Mouse (Mus musculus) liver, embryonic 13.5 days (tissue): Measurements from ENCODE around the gene Ncbp3. TPM values are rescaled to one million over a fixed set of nuclear protein-coding genes. Genes with fewer than 3 reads are reported as not detected.
A peak's percentile ranks its signal among the peaks of the same experiment; 100 is the strongest.

Experiments used
- ATAC-seq: fragments of 200-750 bp; cut with Nextera tagmentation; 2 replicates; pipeline ENCODE4 v1.8.0; 2017; ENCODE audit warnings: low read depth, mild to moderate bottlenecking, moderate number of reproducible peaks, moderate library complexity
- DNase-seq: peaks from one replicate; pipeline ENCODE4 v3.0.0; 2022
- H3K27ac ChIP-seq: fragments of 300-500 bp; sonication (generic); 2 replicates; pipeline ENCODE4 v1.5.1; 2015; ENCODE audit warnings: moderate library complexity, mild to moderate bottlenecking, inconsistent platforms
- H3K27me3 ChIP-seq: fragments of 300-500 bp; sonication (generic); 2 replicates; pipeline ENCODE4 v1.6.1; 2015; ENCODE audit warnings: mild to moderate bottlenecking, inconsistent platforms
- H3K36me3 ChIP-seq: fragments of 300-500 bp; sonication (generic); 2 replicates; pipeline ENCODE4 v1.6.1; 2015; ENCODE audit warnings: mild to moderate bottlenecking, inconsistent platforms
- H3K4me1 ChIP-seq: fragments of 300-500 bp; sonication (generic); replicated peaks from 2 replicates; pipeline ENCODE4 v1.6.1; 2015; ENCODE audit warnings: inconsistent platforms
- H3K4me2 ChIP-seq: fragments of 300-500 bp; sonication (generic); 2 replicates; pipeline ENCODE4 v1.6.1; 2015; ENCODE audit warnings: inconsistent platforms, mild to moderate bottlenecking, moderate library complexity
- H3K4me3 ChIP-seq: fragments of 300-500 bp; sonication (generic); replicated peaks from 2 replicates; pipeline ENCODE4 v1.5.1; 2015; ENCODE audit warnings: mild to moderate bottlenecking, inconsistent platforms
- H3K9ac ChIP-seq: fragments of 300-500 bp; sonication (generic); 2 replicates; pipeline ENCODE4 v1.6.1; 2015; ENCODE audit warnings: mild to moderate bottlenecking, inconsistent platforms
- H3K9me3 ChIP-seq: fragments of 300-500 bp; sonication (generic); replicated peaks from 2 replicates; pipeline ENCODE4 v1.6.1; 2016; ENCODE audit warnings: inconsistent platforms
- WGBS: fragments of 180-500 bp; shearing (Covaris S2); methylation state at CpG from one replicate; pipeline ENCODE4 v1.1.7; 2015; ENCODE audit not compliant: insufficient replicate concordance; 5-methylcytosine and 5-hydroxymethylcytosine counted together
- polyA plus RNA-seq: library from polyadenylated mRNA; unstranded; fragments of >200 nt; fragmentation: Nextera tagmentation; extraction: Ambion mirVana; gene quantifications from 2 replicates; pipeline ENCODE4 v1.2.1, GENCODE M21; 2015

Gene Ncbp3
- polyA plus RNA-seq, 1 experiment from 2014 or later = 5.7 TPM

- Histone ChIP-seq H3K9ac (no peak overlapping the region), H3K36me3 (no peaks in the 10 kb centered on the region), H3K4me1 (0 out of 2 replicates have a peak, but pooled peaks cover 3% of the 10 kb centered on the region), H3K4me3 (no peak overlapping the region), H3K4me2 (no peak overlapping the region), H3K27ac (no peak overlapping the region), H3K27me3 (no peaks in the 10 kb centered on the region), H3K9me3 (no peaks in the 10 kb centered on the region)
- DNase-seq = no peak
- no peak for ATAC-seq
- 69% methylated on average over 7 of the region's 7 CpGs for WGBS
Observed at GRCm38 (mm10) chr11:73036077-73036476, 11.5 kb upstream of the Ncbp3 start.

- no peak overlapping the region for H3K9ac ChIP-seq
- H3K9me3 ChIP-seq = no peaks in the 10 kb centered on the region
- no peaks in the 10 kb centered on the region for H3K36me3 ChIP-seq
- no peaks in the 10 kb centered on the region for H3K27me3 ChIP-seq
- WGBS = 65% methylated on average over 6 of the region's 6 CpGs
- no peaks in the 10 kb centered on the region for H3K4me1 ChIP-seq
- no peak for DNase-seq
- ATAC-seq = no peak
- H3K4me2 ChIP-seq = no peak overlapping the region
- no peak overlapping the region for H3K4me3 ChIP-seq
- no peak overlapping the region for H3K27ac ChIP-seq
Observed at GRCm38 (mm10) chr11:73036889-73037288, 10.7 kb upstream of the Ncbp3 start.

- H3K4me2 ChIP-seq = no peak overlapping the region
- H3K9ac ChIP-seq = no peak overlapping the region
- ATAC-seq (no peak), DNase-seq (no peak)
- H3K4me1 ChIP-seq = no peaks in the 10 kb centered on the region
- no peaks in the 10 kb centered on the region for H3K9me3 ChIP-seq
- H3K4me3 ChIP-seq = no peak overlapping the region
- 69% methylated on average over 3 of the region's 3 CpGs for WGBS
- no peaks in the 10 kb centered on the region for H3K27me3 ChIP-seq
- no peak overlapping the region for H3K27ac ChIP-seq
- no peaks in the 10 kb centered on the region for H3K36me3 ChIP-seq
Observed at GRCm38 (mm10) chr11:73037691-73038090, 9.9 kb upstream of the Ncbp3 start.

GRCm38 (mm10) chr11:73039102-73039799, 8.3 kb upstream of the Ncbp3 start:
- Histone ChIP-seq H3K9me3 (no peaks in the 10 kb centered on the region), H3K27ac (no peak overlapping the region), H3K36me3 (no peaks in the 10 kb centered on the region), H3K4me1 (no peaks in the 10 kb centered on the region), H3K9ac (no peak overlapping the region), H3K27me3 (no peaks in the 10 kb centered on the region), H3K4me2 (no peak overlapping the region), H3K4me3 (no peak overlapping the region)
- DNase-seq (no peak), ATAC-seq (0 out of 2 replicates have a peak, but pooled peaks have one; percentile 26)
- 54% methylated on average over 9 of the region's 9 CpGs for WGBS

GRCm38 (mm10) chr11:73044229-73044755, 3.3 kb upstream of the Ncbp3 start:
- peaks cover 14% of the 10 kb centered on the region for H3K4me1 ChIP-seq
- H3K4me3 ChIP-seq = no peak overlapping the region
- no peaks in the 10 kb centered on the region for H3K36me3 ChIP-seq
- WGBS = 48% methylated on average over 6 of the region's 6 CpGs
- H3K9ac ChIP-seq = no peak overlapping the region
- DNase-seq = no peak
- no peak overlapping the region for H3K4me2 ChIP-seq
- ATAC-seq = no peak
- no peak overlapping the region for H3K27ac ChIP-seq
- H3K9me3 ChIP-seq = no peaks in the 10 kb centered on the region
- H3K27me3 ChIP-seq = no peaks in the 10 kb centered on the region

- H3K9me3 ChIP-seq = no peaks in the 10 kb centered on the region
- H3K36me3 ChIP-seq = peaks cover 3% of the 10 kb centered on the region
- no peaks in the 10 kb centered on the region for H3K27me3 ChIP-seq
- no peak for DNase-seq
- no peak for ATAC-seq
- H3K4me3 ChIP-seq = no peak overlapping the region
- H3K27ac ChIP-seq = no peak overlapping the region
- H3K9ac ChIP-seq = no peak overlapping the region
- 41% methylated on average over 4 of the region's 4 CpGs for WGBS
- H3K4me1 ChIP-seq = peaks cover 19% of the 10 kb centered on the region
- H3K4me2 ChIP-seq = no peak overlapping the region
Observed at GRCm38 (mm10) chr11:73044789-73045188, 2.8 kb upstream of the Ncbp3 start.

GRCm38 (mm10) chr11:73048030-73048876, 670 bp downstream of the Ncbp3 start:
- H3K36me3 ChIP-seq = peaks cover 34% of the 10 kb centered on the region
- 2% methylated on average over 55 of the region's 55 CpGs for WGBS
- DNase-seq (peak; percentile 69), ATAC-seq (peak; percentile 69)
- H3K9me3 ChIP-seq = no peaks in the 10 kb centered on the region
- peak overlapping the region; percentile 80 for H3K4me2 ChIP-seq
- H3K4me1 ChIP-seq = peaks cover 24% of the 10 kb centered on the region
- H3K9ac ChIP-seq = peak overlapping the region; percentile 97
- H3K27ac ChIP-seq = peak overlapping the region; percentile 83
- no peaks in the 10 kb centered on the region for H3K27me3 ChIP-seq
- H3K4me3 ChIP-seq = peak overlapping the region; percentile 92

- 5% methylated on average over 4 of the region's 4 CpGs for WGBS
- Histone ChIP-seq H3K4me3 (peak overlapping the region; percentile 92), H3K27ac (peak overlapping the region; percentile 83), H3K9ac (peak overlapping the region; percentile 97), H3K27me3 (no peaks in the 10 kb centered on the region), H3K4me2 (peak overlapping the region; percentile 80), H3K9me3 (no peaks in the 10 kb centered on the region), H3K4me1 (peaks cover 24% of the 10 kb centered on the region), H3K36me3 (peaks cover 45% of the 10 kb centered on the region)
- ATAC-seq (no peak), DNase-seq (peak; percentile 59)
Observed at GRCm38 (mm10) chr11:73049335-73049734, 1.8 kb downstream of the Ncbp3 start.

- Histone ChIP-seq H3K27ac (no peak overlapping the region), H3K36me3 (peaks cover 78% of the 10 kb centered on the region), H3K27me3 (no peaks in the 10 kb centered on the region), H3K4me2 (no peak overlapping the region), H3K9ac (no peak overlapping the region), H3K4me3 (no peak overlapping the region), H3K4me1 (peaks cover 41% of the 10 kb centered on the region), H3K9me3 (no peaks in the 10 kb centered on the region)
- ATAC-seq (no peak), DNase-seq (no peak)
- 33% methylated on average over 1 of the region's 1 CpGs for WGBS
Observed at GRCm38 (mm10) chr11:73052795-73053194, 5.2 kb downstream of the Ncbp3 start.

- ATAC-seq = 0 out of 2 replicates have a peak, but pooled peaks have one; percentile 48
- no peaks in the 10 kb centered on the region for H3K27me3 ChIP-seq
- DNase-seq = peak; percentile 18
- H3K36me3 ChIP-seq = peaks cover 77% of the 10 kb centered on the region
- no peak overlapping the region for H3K4me3 ChIP-seq
- H3K27ac ChIP-seq = no peak overlapping the region
- no peak overlapping the region for H3K9ac ChIP-seq
- WGBS = 41% methylated on average over 5 of the region's 5 CpGs
- no peaks in the 10 kb centered on the region for H3K9me3 ChIP-seq
- H3K4me2 ChIP-seq = peak overlapping the region; percentile 25
- H3K4me1 ChIP-seq = peaks cover 32% of the 10 kb centered on the region
Observed at GRCm38 (mm10) chr11:73057701-73058100, 10.1 kb downstream of the Ncbp3 start.

- H3K4me3 ChIP-seq = no peak overlapping the region
- peaks cover 31% of the 10 kb centered on the region for H3K4me1 ChIP-seq
- ATAC-seq (no peak), DNase-seq (no peak)
- WGBS = 87% methylated on average over 3 of the region's 3 CpGs
- no peak overlapping the region for H3K9ac ChIP-seq
- no peaks in the 10 kb centered on the region for H3K27me3 ChIP-seq
- H3K36me3 ChIP-seq = peaks cover 66% of the 10 kb centered on the region
- no peaks in the 10 kb centered on the region for H3K9me3 ChIP-seq
- no peak overlapping the region for H3K4me2 ChIP-seq
- no peak overlapping the region for H3K27ac ChIP-seq
Observed at GRCm38 (mm10) chr11:73059630-73060029, 12.0 kb downstream of the Ncbp3 start.
